Mouse (Mus musculus) left cerebral cortex, adult 18-20 months (tissue): ENCODE results near the gene Il15ra. TPM values are rescaled to one million over a fixed set of nuclear protein-coding genes. Genes with fewer than 3 reads are reported as not detected.
A peak's percentile ranks its signal among the peaks of the same experiment; 100 is the strongest.

Experiments used
- DNase-seq, 2 experiments: peaks; one replicate each; pipeline ENCODE4 v3.0.0; 2021 to 2022; ENCODE audit warnings: low spot score in 2 of 2, mixed read lengths in 1 of 2
- long read RNA-seq, 2 experiments: library from polyadenylated mRNA; stranded (forward); transcript quantifications; one replicate each; pipeline ENCODE4 v2.0.0; 2021
- total RNA-seq, 2 experiments: library from RNA; stranded (reverse); gene quantifications; 2 replicates each; pipeline ENCODE4 v1.2.3; 2021

The Il15ra gene
- 10 to 100 TPM in 1 of 2 experiments, 1 to 10 TPM in 1; 7.4 to 14.0 TPM for total RNA-seq
- long read RNA-seq, experiment 1, partial matches to known transcripts = 0 of 5 reads
- long read RNA-seq, experiment 1, other reads (novel, unspliced or antisense) = 1 of 5 reads
- long read RNA-seq, experiment 2, partial matches to known transcripts = 0 of 4 reads
- long read RNA-seq, experiment 2, other reads (novel, unspliced or antisense) = 1 of 4 reads

DNA sequence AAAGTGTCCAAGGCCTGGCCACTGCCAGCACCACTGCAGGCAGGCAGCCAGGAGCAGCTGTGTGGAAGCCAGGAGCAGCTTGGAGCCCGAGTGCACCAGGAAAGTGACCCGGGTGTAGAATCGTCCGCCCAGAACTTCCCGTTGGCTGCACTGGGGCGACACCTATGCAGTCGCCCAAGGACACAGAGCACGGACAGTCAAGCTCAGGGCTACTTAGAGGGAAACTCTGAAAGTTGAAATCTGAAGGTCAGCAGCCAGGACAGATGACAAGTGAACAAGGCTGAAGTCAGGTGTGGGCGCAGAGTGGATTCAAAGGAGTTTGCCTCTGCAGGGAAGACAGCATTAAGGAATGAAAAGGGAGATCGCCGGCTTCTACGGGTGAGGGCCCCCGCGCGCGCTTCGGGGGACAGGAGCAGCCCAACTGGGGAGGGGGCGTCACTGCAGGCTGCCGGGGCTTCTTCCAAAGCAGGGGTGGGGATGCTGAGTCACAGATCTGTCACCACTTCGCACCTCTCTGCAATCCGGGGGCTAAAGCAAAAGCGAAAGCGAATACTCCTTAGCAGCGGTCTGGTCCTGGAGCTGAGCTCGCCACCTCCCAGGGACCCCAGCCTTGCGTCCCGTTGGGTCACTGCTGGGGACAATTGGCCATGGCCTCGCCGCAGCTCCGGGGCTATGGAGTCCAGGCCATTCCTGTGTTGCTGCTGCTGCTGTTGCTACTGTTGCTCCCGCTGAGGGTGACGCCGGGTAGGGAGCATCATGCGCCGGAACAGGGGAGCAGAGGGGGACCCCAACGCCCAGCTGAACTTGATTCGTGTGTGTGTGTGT is at the start of gene Il15ra:
Gene Il15ra (plus strand): TSS at position 90 of the 825 bp plus-strand sequence.
- DNase-seq = peak; percentile 57 to 69

GRCm38 (mm10) chr2:11657581-11657980 is 47.5 kb upstream of the Il15ra start:
- no peak for DNase-seq

DNA sequence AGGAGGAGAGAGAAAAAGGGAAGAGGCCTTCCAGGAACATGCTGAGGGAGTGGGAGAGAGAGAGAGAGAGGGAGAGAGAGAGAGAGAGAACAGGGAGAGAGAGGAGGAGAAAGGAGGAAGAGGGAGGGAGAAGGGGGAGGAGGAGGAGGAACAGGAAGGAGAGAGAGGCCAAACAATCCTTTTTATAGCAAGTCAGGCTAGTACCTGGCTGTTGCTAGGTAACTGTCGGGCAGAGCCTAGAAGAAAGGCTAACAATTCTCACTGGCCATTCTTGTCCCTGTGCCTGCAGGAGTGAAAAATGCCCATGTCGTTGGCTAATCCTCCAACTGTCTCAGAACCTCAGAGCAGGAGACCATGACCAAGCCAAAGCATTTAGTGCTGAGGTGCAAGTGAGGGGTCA is 45.8 kb upstream of the Il15ra start:
- DNase-seq = no peak

GRCm38 (mm10) chr2:11662143-11662906 is 42.8 kb upstream of the Il15ra start:
- no peak for DNase-seq

DNA sequence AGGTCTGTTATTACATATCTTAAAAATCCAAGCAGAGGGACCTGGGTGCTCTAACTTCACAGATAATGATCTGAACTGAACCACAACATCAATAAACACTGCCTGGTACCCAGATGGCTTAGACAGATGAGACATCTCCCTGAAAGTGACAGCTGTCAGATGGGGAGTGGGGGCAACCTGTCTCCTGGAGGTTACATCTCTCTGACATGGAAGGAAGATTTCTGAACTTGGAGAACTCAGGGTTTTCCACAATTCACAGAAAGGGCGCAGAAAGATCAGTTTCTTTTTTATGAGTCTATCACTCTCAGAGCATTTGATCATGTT is 42.2 kb upstream of the Il15ra start:
- no peak for DNase-seq

- peak; percentile 86 to 87 for DNase-seq
These were observed 41.1 kb upstream of the Il15ra start for GRCm38 (mm10) chr2:11663961-11664360.

DNA sequence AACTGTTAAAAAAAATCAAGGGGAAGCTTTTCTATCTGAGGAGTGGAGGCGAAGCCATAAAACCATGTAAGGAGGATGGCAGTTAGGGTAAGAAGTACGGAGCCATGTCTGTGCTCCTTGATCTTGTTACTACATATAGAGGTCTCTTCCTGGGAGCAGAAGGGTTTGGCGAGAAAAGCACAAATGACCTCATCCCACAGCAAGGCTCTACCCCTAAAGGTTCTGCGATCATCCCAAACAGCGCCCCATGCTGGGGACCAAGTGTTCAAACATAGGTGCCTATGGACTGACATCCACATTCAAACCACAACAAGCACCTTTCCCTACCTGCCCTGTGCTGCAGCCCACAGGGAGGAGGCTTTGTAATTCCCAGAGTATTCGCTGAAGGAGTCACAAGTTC is 40.7 kb upstream of the Il15ra start:
- DNase-seq = peak in 1 of 2 experiments; percentile 54

GRCm38 (mm10) chr2:11664806-11665205 is 40.3 kb upstream of the Il15ra start:
- DNase-seq = no peak

DNA sequence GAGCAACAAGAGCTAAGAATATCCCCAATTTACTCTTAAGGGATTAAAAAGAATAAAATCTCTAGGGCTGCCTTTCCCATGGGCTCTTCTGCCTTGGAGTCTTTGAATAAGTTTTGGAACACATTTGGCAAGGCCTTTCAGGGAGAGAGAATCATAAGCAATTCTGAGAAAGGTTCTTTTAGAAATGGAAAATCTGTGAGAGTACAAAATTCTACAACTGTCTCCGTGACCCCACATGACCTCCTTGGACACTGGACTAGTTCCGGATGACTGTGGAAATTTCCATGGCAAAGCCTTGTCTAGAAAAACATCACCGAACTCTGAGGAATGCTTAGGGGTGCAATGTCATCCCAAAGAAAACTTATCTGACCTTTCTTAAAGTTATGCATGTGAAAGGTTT is 39.8 kb upstream of the Il15ra start:
- no peak for DNase-seq

GRCm38 (mm10) chr2:11672144-11672543 is 32.9 kb upstream of the Il15ra start:
- no peak for DNase-seq

DNA sequence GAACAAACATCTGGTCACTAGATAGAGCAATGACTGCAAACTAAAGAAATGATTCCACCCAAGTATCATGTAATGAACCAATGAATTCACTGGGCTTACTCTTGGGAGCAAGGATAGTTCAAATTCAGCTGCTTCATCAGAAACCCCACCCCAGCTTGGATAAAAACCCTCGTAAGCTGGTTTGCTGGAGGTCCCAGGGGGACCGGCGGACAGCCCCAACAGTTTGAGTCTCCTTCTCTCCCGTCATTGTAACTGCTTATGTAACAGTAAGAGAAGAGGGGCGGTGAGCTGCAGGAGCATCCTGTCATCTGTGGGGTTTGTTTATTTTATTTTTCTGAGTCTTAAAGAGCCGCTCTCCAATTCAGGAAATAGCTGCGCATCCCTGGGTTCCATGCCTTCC is 25.5 kb upstream of the Il15ra start:
- DNase-seq = no peak

DNA sequence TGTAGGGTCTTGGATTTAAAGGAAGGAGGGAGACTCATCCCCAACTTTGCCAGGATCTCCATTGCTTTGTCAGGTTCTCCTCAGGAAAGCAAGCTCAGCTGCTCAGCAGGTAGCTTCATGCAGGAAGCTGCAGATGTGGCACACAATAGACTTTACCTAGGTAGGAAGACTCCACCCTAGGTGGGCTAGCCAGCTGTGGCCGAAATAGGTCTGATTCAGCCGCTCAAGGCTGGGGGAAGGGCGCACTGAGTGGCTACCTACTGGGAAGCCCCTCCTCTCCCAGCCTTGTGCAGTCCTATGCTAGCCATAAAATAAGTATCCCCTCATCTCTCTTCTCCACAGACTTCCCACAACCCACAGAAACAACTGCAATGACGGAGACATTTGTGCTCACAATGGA is 22.4 kb upstream of the Il15ra start:
- DNase-seq = no peak

- DNase-seq = no peak
These were observed 18.6 kb upstream of the Il15ra start for GRCm38 (mm10) chr2:11686512-11686911.

DNA sequence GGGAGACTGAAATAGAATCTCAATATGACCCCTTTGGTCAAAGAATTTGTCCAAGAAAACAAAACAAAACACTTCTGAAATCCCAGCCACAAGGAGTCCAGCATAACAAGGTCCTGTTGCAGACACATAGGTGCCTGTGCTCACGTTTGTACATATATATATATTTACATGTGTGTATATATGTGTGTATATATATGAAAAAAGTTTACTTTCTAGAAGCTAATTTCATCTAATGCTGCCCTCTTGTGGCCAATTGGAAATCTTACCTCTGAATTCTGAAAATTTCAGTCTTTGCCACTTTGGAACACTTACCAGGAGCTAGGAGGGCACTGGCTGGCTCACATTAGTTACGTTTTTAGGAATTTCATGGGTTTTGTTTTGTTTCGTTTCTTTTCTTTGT is 17.7 kb upstream of the Il15ra start:
- DNase-seq = peak in 1 of 2 experiments; percentile 21

DNA sequence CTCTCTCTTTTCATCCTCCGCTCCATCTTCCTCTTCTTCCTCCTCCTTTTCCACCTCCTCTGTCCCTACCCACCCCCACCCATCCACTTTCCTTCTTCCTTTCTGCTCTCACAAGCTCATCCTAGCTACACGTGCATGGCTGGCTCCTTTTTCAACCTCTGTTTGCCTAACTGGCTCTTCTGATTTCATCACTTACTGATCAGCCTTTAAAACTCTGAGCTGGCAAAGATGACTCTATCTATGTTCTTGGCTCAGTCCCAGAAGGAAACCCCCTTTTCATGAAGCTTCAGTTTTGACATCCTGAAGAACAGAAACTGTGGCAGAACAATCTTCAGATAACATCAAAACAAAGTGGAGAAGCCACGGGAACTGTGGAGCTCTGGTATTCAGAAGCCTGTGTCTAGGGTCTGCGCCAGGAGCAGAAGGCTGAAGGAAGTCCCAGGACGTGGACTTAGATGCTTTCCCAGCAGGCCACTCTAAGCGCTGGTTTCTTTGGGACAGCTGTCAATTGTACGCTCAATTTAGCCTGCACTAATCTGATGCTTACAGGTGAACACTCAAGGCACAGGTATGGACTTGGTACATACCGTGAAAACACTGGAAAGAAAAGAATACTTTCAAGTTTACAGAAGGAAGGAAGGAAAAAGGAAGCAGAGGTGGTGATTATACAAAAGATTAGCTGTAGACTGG is 14.7 kb upstream of the Il15ra start:
- DNase-seq = no peak

- DNase-seq = no peak
These were observed 11.7 kb upstream of the Il15ra start for GRCm38 (mm10) chr2:11693352-11693751.

DNA sequence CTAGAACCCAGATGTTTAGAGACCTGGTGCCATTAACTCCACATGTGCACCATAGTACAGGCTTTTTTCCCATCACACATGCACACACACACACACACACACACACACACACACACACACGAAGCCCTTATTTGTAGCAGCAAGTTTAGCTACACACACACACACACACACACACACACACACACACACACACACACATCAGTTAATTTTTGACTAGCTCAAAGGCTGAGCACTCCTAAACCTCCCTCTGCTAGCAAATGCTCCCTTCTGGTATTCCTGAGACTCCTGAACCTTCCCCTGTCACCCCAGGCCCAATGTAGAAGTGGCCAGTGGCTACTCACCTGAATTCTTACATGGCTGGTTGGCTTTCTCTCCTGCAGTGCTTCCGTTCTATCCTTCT is 11.0 kb upstream of the Il15ra start:
- DNase-seq = no peak

GRCm38 (mm10) chr2:11695867-11696266 is 9.2 kb upstream of the Il15ra start:
- no peak for DNase-seq

- DNase-seq = no peak
These were observed 6.1 kb upstream of the Il15ra start for GRCm38 (mm10) chr2:11698994-11699393.

DNA sequence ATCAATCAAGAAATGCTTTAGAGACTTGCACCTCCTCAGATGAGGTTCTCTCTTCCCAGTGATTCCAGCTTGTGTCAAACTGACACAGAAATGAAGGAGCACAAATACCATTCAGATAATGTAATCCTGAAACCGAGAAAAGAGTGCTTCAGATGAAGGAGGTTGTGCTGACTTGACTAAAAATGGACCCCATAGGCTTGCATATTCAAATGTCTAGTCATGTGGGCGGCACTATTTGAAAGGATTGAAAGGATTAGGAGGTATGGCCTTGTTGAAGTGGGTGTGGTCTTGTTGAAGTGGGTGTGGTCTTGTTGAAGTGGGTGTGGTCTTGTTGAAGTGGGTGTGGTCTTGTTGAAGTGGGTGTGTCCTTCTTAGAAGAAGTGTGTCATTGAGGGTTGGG is 5.2 kb upstream of the Il15ra start:
- no peak for DNase-seq

DNA sequence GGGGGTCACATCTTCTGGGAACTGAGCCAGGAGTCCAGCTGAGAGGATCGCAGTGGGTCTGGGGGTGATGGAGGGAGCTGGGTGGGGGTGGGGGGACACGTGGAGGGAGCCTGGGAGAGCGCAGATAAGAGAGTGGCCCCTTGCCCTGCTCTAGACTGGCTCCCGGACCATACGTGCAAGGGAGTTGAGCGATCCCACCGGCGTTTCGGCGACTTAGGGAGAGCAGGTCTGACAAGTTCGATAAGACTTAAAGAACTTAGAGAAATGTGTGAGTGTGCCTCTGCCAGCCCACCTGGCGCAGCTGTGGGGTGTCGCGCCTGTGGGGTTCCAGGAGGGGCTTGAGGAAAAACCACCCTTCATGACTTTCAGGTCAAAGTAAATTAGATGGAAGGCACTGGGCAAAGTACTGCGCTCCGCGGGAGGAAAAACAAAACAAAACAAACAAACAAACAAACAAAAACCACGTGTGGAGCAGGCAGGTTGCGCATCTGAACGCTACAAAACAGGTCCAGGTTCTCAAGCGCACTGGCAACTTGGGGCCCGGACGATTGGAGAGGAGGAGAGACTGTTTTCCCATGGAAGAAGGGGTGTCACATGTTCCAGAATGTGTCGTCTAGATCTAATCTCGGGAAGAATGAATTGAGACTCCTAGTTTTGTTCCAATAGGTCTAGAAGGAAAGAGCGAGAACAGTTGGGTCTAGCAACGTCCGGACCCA is 1.1 kb downstream of the Il15ra start:
- no peak for DNase-seq
